Mouse (Mus musculus): ENCODE results near the gene Clec4b2. TPM values are rescaled to one million over a fixed set of nuclear protein-coding genes. Genes with fewer than 3 reads are reported as not detected.

Gene Clec4b2
- not detected in 2 replicates for polyA plus RNA-seq (2012; rRNA removed)

GRCm38 (mm10) chr6:123172593-123172992, at the start of gene Clec4b2:
Clec4b2 (plus strand) TSS chr6:123172893.

DNA sequence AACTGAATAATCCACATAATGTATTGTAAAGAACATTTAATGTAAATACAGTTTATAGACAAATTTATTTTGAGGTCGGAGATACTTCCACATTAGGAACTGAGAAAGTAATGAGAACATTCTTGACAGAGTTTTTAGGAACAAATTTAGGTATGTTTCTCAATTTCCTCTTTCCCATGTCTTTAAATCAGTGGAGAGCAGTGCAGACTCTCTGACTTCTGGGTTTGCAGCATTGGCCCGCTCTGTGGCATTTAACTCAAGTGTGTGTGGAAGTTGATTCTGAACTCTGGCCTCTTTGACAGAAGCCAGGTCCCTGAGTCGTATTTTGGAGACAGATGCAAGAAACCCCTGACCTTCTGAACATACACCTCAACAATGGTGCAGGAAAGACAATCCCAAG, 57.0 kb downstream of the Clec4b2 start, which contains the start of gene Clec4n:
TSS of gene Clec4n (plus strand) at position 200 of the 400 bp plus-strand sequence.

Other genes starting within 250 kb of the Clec4b2 start
- gene Clec4a3, start 220.4 kb upstream of the Clec4b2 start, polyA plus RNA-seq (2012; rRNA removed), result 0.39 and 0.64 TPM in 2 replicates
- not detected in 2 replicates for gene Clec4a4, start 182.5 kb upstream of the Clec4b2 start, polyA plus RNA-seq (2012; rRNA removed)
- gene Clec4b1, start 122.9 kb upstream of the Clec4b2 start, polyA plus RNA-seq (2012; rRNA removed), result not detected in 2 replicates
- 1.4 and 1.7 TPM in 2 replicates for gene Clec4a2, start 66.5 kb upstream of the Clec4b2 start, polyA plus RNA-seq (2012; rRNA removed)
- gene Clec4n, start 57.0 kb downstream of the Clec4b2 start, polyA plus RNA-seq (2012; rRNA removed), result 3.6 and 4.0 TPM in 2 replicates
- gene Clec4d, start 89.2 kb downstream of the Clec4b2 start, polyA plus RNA-seq (2012; rRNA removed), result 0.55 and 1.1 TPM in 2 replicates
- 0.15 and 0.44 TPM in 2 replicates for gene Clec4e, start 117.0 kb downstream of the Clec4b2 start, polyA plus RNA-seq (2012; rRNA removed)
- not detected in 2 replicates for gene Vmn2r19, start 135.4 kb downstream of the Clec4b2 start, polyA plus RNA-seq (2012; rRNA removed)
- gene Vmn2r20, start 245.2 kb downstream of the Clec4b2 start, polyA plus RNA-seq (2012; rRNA removed), result not detected in 2 replicates

Measured in central nervous system, embryonic 14 days (tissue).